Mouse (Mus musculus): ENCODE measurements around the gene Bcr. TPM values are rescaled to one million over a fixed set of nuclear protein-coding genes. Genes with fewer than 3 reads are reported as not detected.
"Not testable (repeated sequence)": the region's sequence is repeated elsewhere in the genome, so short reads cannot be mapped to it uniquely, and the experiment has no call there.

Gene Bcr
- total RNA-seq (2021) = 10 to 100 TPM in 1 of 2 experiments, 1 to 10 TPM in 1; 7.3 to 10.5 TPM
- long read RNA-seq, experiment 1, full-length matches to known transcripts = 3 of 7 reads
- long read RNA-seq, experiment 1, partial matches to known transcripts = 1 of 7 reads
- long read RNA-seq, experiment 1, other reads (novel, unspliced or antisense) = 3 of 7 reads
- long read RNA-seq, experiment 2, full-length matches to known transcripts = 5 of 7 reads
- long read RNA-seq, experiment 2, partial matches to known transcripts = 0 of 7 reads
- long read RNA-seq, experiment 2, other reads (novel, unspliced or antisense) = 2 of 7 reads

DNA sequence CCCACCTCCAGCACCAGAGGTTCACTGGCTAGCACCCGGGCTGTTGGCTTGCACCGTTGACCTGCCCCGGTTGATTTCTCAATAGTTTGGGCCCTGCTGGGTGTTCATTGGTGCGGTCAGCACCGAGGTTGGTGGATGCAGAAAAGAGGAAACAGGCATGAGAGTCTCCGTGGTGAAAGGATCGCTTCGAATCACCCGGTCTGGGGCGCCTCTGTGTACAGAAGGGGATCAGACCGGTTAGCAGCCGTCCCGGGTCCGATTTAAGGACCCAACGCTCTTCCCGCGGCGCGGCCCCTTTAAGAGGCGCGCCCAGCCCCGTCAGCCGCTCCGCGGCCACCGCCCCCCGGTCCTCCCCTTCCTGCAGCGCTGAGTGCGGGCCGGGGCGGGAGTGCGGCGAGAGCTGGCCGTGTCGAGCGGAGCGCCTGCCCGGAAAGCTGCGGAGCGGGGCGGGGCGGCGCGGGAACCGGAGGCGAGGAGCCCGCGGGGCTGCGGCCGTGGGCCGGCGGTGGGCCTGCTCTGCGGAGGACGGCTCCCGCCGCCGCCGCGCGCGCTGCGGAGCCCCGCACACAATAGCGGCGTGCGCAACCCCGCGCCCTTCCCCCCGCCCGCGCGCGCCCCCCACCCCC lies at the start of gene Bcr:
Bcr (plus strand) TSS at position 376 of the 626 bp plus-strand sequence.
- peak; percentile 61 to 77 for DNase-seq (ENCODE audit: low spot score in 2 of 2)

DNA sequence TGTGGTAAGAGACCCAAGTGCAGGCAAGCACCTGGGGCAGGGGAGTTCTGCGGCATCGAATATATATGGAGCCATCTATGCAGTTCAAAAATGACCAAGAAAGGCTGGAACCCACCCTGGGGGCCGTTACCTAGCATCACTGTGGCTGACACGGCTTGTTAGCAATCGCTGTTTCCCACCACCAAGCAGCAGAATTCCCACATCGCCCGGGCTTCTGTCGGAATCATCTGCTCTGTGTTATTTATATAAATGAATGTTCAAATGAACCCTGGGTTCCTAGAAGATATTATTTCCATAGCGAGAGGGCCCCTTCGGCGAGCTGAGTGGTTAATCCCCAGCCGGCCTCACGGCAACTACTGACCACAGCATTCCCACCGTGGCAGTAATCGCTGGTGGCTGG lies 49.7 kb upstream of the Bcr start:
- no peak for DNase-seq (ENCODE audit: low spot score in 2 of 2)

DNA sequence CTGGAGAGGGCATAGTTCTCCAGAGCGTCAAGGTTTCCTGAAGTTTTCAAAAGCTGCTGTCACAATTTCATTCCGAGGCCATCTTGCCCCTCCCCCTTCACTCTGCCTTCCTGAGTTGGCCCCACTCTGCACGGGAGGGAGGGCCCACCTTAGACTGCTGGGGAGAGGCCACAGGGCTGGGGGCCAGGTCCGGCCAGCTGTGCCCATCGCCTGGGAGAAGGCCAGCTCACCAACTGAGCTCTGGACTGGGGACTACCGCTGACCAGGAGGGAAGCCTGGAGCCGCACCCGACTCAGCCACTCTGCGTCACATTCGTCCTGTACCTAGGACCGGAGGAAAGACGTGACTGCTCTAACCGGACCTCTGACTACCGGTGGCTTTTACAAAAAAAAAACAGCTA lies 44.9 kb upstream of the Bcr start:
- no peak for DNase-seq (ENCODE audit: low spot score in 2 of 2)

DNA sequence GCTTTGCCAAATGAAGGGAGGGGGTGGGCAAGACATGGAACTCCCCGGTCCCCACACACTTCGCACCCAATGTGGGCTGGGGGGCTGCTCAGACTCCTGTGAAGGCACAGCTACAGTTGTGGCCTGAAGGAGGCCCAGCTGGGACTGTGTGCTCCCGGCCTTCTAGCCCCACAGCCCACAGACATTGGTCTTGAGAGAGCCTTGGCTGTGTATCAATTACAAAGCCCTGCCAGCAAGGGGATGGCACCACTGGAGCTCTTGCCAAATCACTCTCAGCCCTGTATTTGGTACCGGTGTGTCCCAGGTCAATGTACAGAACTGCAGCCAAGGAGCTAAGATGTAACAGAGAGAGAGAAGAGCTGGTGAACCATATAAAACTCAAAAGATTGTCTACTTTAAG lies 43.9 kb upstream of the Bcr start:
- no peak for DNase-seq (ENCODE audit: low spot score in 2 of 2)

DNA sequence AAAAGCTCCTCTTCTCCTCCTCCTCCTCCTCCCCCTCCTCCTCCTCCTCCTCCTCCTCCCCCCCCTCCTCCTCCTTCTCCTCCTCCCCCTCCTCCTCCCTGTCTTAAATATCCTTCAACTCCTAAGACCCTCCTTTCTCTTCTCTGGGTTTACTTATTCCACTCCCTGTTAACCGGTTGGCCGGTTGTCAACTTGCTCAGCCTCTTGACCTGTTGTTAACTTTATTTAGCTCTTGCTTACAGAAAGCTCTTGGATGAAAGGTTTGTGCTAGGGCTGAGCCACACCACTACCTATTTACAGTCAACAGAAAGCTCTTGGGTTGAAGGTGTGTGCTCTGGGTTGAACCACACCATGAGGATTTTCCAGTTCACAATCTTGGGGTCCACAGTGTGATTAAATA lies 40.1 kb upstream of the Bcr start:
- no peak for DNase-seq (ENCODE audit: low spot score in 2 of 2)

DNA sequence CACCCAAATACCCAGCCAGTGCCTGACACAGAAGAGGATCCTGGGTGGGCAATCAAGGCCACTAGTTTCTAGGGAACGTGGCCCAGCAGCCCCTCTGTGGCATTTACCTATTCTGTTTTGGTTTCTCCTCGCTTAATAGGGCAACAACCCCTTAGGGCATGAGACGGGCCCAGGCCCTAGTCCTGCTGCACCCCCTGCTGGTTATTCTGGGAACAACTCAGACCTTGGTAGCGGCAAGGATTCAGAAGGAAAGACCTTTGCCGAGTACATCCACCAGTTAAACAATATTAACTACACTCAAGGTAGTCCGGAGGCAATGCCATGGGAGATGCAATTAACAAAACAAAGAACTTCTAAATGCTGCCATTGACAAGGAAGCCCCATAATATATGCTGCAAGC lies 39.3 kb upstream of the Bcr start:
- DNase-seq (ENCODE audit: low spot score in 2 of 2) = peak; percentile 49 to 70

DNA sequence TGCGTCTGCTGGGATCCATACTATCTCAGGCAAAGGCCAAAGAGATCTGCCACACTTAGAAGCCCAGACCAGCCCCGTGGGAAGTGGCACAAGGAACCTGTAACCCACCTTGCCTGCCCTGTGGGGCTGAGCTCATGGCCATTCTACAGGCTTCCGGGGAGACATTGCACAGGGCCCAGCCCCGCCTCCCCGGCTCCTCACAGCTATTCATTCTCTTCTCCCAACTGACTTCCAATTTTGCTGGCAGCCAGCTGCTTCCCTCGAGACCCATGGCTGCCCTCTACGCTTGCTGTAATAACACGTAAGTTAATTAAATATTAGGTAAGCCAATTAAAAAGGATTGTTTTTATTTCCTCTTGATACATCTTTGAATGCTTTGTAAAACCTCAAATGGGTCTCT lies 33.9 kb upstream of the Bcr start:
- DNase-seq (ENCODE audit: low spot score in 2 of 2) = no peak

DNA sequence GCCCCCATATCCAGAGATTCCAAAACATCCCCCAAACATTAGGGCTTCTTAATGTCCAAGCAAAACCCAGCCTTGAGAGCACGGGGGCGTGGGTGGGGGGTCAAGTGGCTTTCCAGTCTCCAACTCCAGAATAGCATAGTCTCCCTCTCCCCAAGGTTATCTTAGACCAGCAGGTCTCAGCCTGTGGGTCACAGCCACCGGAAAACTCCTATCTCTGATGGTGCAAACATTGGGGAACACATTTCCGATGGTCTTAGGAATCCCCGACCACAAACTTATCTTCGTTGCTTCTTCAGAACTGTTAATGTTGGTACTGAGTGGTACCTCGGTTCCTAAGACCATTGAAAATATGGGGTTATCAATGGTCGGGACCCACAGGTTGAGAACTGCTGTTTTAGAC lies 31.6 kb upstream of the Bcr start:
- no peak for DNase-seq (ENCODE audit: low spot score in 2 of 2)

DNA sequence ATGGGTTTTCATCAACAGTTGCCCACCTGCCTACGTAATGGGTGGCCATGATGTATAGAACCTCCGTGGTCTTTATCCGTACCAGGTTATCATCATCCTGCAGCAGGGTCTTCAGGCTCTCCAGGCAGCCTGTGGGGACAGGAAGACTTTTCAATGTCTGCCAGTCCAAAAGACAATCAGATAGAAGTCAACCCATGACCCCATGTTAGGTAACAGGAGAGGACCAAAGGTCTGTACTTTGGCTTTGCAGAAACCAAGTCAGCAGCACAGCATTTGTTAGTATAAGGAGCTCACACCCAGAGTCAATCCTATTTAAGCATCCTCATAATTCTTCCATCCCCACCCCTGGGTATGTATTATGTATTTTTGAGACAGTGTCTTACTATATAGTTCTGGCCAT lies 30.7 kb upstream of the Bcr start:
- DNase-seq (ENCODE audit: low spot score in 2 of 2) = no peak

DNA sequence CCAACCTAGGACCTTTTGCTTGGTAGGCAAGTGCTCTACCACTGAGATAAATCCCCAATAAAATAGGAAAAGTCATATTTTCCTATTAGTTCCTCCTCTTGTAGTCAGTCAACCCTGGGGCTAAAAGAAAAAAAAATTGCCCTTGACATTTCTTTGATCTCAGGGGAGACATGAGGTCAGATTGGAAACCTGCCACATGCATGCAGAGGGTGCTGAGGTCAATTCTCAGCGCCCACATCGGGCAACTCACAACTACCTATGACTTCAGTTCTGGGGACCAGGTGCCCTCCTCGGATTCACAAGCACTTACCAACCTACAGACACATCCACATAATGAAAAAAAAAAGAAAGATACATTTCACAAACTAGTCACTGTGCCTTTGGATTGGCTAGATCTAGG lies 30.2 kb upstream of the Bcr start:
- DNase-seq (ENCODE audit: low spot score in 2 of 2) = no peak

DNA sequence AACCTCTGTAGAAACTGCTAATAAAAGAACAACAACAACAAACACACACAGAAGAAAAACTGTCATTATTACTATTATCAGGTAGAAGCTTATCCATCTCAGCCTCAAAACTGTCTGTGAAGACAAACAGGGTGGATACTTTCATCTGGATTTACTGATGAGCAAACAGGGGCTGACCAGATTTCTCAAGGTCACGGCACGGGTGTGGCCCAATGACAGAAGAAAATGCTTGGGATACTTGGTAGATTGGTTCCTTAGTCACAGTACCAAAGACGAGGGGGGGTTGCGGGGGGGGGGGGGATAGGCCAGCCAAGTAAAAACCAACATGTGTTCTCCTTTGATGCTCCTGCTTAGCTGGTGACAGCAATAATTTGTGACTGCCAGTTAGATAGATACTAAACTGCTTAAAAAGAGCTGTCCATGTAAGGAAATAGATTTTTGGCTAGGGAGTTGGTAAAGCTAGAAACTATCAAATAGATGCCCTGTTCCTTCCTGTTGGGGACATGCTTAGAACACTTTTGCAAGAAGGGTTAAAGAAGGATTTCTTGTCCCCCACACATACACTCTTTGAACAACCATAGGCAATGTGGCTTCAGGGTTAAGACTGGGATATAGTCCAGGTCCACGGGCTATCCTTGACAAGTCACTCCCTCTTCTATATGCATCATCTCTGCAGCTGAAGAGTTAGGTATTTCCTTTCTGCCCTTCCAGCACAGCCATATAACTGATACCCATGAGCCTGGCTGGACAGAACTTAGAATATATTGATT lies 28.9 kb upstream of the Bcr start:
- no peak for DNase-seq (ENCODE audit: low spot score in 2 of 2)

DNA sequence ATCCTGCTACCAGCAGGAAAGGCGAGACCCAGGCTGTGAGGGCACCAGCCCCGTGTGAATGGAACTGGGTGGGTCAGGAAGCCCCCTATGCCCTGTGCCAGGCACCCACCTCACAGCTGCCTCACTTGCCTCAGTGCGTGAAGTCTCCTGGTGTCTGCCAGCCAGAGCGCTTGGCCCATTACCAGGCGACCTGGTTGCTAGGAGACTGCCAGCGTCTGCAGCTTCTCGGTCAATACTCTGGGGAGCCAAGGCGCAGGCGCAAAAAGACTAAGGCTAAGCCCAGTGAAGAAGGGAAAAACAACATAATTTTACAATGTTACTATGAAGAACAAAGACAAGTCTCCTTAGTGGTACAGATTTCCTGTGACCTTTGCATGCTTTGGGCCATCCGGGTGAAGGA lies 28.0 kb upstream of the Bcr start, which contains the start of gene Rsph14:
Rsph14 (minus strand) TSS at position 192 of the 400 bp plus-strand sequence.
- DNase-seq (ENCODE audit: low spot score in 2 of 2) = peak; percentile 37 to 61

DNA sequence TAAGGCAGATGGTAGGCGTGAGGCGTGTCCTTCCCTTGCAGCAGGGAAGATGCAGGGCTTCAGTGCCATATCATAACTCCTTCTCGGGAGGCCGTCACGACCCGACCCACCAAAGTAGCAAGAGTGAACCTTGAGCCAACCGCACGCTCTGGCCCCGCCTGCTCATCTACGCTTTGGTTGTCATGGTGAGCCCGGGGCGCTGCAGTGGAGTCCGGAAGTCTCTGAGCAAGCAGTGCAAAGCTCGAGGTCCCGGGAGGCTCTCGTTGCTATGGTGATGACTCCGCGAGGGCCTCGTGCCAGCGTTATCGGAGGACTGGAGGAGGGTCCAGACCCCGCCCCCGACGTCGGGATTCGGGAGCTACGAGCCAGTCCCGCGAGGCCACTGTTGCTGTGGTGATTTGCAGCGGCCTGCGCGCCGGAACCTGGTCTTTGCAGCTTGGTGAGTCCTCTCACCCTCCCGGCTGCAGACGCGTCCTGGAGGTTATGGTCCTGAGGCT lies 23.5 kb upstream of the Bcr start, which contains the start of gene Rab36:
Rab36 (plus strand) TSS at position 176 of the 497 bp plus-strand sequence.
- peak; percentile 85 to 94 for DNase-seq (ENCODE audit: low spot score in 2 of 2)

DNA sequence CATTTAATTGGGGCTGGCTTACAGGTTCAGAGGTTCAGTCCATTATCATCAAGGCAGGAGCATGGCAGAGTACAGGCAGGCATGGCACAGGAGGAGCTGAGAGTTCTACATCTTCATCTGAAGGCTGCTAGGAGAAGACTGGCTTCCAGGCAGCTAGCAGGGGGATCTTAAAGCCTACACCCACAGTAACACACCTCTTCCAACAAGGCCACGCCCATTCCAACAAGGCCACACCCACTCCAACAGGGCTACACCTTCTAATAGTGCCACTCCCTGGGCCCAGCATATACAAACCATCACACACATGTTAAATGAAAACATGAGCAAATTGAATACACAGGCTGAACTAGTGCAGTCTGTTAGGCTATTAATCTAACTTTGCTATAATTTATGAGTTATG lies 18.3 kb upstream of the Bcr start:
- DNase-seq (ENCODE audit: low spot score in 2 of 2) = not testable (repeated sequence)

DNA sequence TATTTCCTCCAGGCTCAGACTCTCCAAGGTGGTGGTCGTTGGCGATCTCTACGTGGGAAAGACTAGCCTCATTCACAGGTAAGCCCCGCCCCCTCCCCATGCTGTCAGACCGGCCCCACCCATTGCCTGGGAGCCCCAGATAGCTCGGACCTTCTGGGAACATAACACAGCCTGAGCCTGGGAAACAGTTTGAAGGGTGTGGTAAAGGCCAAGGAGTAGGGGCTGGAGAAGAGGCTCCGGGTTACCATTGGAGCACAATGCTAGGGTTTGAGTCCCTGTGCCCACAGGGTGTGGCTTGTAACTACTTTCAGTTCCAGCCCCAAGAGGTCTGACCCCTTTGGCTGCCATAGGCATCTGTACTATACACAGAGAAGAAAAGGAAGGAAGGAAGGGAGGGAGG lies 15.9 kb upstream of the Bcr start:
- no peak for DNase-seq (ENCODE audit: low spot score in 2 of 2)

DNA sequence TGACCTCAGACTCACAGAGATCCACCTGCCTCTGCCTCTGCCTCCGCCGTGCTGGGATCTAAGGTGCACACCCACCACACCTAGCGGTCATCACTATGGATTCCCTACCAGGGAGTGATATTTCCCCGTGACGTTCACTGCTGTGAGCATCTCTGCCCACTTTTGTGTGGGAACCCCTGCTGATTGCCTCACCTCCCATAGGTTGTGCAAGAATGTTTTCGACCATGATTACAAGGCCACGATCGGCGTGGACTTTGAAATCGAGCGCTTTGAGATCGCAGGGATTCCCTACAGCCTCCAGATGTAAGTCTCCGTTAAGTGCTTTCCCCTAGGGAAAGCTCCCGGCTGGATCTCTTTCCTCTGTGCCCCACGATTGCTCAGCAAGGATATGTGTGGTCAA lies 14.6 kb upstream of the Bcr start:
- DNase-seq (ENCODE audit: low spot score in 2 of 2) = no peak

DNA sequence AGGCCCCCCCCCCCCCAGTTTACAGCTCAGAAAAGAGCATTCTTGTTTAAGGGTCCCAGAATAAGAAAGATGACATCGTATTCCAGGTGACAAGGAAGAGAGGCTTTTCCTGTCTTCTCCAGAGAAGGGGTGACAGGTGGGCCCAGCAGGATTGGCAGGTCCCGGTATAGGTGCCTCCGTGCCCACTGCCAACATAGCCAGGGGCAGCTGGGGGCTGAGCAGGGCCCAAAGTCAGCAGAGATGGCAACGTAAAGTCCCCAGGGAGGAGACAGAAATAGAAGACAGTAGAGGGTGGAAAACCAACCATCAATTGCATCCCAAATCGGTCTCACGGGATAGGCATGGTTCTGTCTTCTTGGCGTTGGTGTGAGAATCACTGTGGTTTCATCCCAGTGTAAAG lies 11.7 kb upstream of the Bcr start:
- no peak for DNase-seq (ENCODE audit: low spot score in 2 of 2)

DNA sequence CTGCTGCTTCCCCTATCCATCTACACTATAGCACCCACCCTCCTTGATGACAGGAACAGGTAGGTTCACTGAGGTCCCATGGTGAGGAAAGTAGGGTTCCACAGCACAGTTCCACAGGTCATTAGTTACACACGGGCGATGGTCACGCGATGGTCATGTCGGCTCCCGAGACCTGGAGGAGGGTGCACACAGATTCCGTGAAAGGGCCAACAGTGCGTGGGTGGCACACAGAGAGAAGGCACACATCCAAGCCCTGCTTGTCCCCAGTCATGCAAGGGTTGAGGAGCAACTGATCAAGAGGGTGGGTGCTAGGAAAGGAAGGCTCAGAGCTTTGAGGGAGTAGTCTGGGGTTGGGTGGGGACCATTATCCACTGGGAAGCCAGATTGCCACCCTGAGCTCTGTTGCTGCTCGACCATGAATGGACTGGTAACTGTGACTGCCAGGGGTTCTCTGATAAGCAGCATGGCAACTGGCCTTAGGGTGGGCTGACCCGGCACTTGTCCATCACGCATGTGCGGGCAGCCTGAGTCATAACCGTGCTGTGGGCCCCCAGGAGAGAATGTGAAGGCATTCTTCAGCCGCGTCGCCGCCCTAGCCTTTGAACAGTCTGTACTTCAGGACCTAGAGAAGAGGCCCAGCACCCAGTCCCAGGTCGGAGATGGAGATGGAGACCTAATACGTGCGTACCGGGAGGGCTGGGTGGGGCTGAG lies 8.9 kb upstream of the Bcr start:
- DNase-seq (ENCODE audit: low spot score in 2 of 2) = no peak

DNA sequence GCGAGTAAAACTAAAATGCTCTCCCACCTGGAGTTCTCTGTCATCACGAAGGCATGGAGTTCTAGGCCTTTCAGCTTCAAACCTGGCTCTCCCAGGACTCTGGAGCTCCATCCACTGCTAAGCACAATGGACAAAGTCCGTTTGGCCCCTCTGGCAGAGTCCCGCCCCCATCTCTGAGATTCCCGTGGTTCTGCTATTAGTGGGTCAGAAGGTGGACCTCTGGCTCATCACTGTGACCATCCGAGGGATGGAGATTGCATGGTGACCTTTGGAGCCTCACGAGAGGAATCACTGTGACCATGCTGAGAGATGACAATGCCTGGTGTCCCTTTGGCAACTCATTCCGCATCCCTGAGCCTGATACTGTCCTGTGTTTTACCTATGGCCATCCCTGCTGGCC lies 7.5 kb upstream of the Bcr start:
- no peak for DNase-seq (ENCODE audit: low spot score in 2 of 2)

DNA sequence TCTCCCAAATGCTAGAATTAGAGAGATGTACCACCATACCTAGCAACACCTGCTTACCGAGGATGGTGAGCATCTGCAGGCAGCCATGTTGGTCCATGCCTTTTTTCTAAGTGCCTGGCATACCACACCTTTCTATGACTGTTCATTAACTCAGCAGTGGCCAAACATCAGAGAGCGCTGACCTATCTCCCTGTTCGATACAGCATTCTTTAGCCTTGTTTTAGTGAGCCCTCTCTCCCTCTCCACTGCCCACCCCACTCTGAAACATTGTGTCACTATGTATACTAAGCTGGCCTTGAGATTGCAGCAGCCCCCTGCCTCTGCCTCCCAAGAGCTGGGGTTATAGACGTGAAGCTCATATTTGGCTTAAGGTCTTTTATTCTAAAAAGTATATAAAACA lies 6.7 kb upstream of the Bcr start:
- no peak for DNase-seq (ENCODE audit: low spot score in 2 of 2)

DNA sequence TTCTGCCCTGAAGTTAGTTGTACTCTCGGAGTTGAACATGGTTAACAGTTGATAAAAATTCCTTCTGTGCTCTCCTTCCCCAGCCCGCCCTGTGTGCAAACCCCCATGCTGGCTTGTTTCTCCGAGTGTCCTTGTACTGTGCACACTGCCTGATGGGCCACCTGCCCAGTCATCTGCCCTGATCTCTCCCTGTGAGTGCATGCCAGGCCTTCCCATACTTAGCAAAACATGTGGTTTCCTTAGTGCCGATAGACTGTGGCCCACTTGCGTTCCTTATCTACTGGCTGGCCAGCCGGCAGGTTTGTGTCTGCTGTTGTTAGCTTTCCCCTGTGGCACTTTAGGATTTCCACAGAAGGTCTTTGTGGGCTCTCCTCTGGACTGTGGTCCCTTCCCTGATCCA lies 6.3 kb upstream of the Bcr start:
- no peak for DNase-seq (ENCODE audit: low spot score in 2 of 2)

Data from gastrocnemius, postnatal 4 days (tissue).